Mouse (Mus musculus): ENCODE data around the gene Becn1.
"Not testable (repeated sequence)": the region's sequence is repeated elsewhere in the genome, so short reads cannot be mapped to it uniquely, and the experiment has no call there.

Gene Becn1

DNA sequence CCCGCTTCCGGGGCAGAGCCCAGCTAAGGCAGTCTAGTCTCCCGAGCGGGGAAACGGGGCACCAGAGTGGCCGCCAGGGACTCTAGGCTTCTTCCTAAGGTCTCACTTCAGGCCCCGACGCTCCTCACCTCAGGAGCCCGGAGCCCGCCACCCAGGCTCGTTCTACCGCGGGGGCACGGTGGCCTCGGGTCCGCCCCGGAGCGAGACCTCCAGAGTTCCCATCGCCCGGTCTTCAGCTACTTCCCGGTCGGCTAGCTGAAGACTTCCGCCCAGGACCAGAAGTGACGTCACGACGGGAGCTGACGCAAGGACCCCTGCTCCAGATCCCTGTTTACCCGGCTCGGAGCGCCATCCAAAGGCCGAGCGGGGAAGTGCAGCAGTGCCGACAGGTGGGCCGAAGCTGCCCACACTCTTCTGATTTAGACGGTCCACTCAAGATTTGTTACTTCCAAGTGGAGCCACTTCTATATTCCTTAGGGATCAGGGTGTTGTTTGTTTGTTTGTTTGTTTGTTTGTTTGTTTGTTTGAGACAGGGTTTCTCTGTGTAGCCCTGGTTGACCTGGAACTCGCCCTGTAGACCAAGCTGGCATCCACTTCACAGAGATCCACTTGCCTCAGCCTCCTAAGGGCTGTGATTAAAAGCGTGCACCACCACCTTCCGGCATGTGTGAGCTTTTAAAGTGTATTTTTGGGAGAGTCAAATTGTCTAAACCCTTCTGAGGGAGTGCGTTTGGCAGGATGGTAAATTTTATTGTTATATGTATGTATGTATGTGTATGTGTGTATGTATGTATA is at the start of gene Becn1:
Becn1 (minus strand) TSS at position 283 of the 795 bp plus-strand sequence.
- peak; percentile 96 for DNase-seq (ENCODE audit: low read depth, low spot score)

DNA sequence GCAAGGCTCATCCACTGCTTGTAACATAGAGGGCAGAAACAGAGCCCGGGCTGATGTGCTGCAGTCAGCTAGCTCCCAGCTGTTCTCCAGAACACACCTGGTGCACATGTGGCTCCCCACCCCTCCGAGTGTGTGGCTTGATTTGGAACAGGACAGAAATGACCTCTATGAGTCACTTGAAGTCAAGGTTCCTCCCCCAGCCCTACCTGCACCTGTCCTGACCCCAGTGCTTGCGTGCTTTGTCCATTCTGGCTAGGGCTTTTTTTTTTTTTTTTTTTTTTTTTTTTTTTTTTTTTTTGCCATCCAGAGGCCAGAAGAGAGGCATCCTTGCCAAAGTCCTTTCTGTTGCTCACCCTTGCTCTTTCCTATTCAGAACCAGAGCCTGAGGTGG is 49.6 kb upstream of the Becn1 start:
- no peak for DNase-seq (ENCODE audit: low read depth, low spot score)

DNA sequence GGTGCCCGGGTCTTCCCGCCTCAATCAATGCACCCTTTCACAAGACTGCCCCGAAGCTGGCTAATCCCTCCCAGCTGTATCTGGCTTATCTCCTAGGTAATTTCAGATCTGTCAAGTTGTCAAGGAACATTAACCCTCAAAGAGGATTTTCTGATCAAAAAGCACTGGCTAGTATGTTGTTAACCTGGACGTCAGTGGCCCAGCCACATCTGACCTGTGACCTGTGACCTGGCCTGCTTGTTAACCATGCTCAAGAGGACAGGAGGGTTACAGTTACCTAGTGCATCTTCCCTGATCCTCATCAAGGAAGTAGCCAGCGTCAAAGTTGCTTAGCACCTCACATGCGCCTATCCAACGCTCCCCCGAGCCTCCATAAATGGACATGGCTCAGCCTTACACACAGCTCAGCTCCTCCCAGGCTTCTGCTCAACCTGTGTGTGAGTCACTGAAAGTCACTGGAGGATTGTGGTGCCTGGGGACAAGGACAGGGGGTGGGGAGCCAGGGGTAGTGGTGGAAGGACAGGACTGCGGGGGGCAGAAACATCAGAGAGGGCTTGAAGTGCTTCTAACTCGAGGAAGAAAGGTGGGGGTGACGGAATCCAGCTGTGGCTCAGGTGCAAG is 49.1 kb upstream of the Becn1 start:
- no peak for DNase-seq (ENCODE audit: low read depth, low spot score)

DNA sequence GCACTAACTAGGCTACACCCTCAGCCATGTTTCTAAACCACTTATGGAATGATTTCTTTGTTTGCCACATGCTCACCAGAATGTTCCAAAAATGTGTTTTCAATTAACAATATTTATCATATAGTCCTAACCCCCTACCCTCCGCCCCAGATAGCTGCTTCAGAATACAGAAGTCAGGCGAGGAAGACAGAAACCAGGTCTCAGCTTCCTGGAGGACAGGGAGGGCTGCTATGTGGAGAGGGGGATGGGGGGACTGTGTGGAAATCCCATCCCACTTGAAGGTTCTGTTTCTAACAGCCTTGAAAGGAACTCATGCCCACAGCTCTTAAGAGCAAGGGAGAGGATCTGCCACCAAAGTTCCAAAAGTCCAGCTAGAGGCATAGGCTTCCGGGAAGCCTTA is 47.1 kb upstream of the Becn1 start:
- DNase-seq (ENCODE audit: low read depth, low spot score), result no peak

DNA sequence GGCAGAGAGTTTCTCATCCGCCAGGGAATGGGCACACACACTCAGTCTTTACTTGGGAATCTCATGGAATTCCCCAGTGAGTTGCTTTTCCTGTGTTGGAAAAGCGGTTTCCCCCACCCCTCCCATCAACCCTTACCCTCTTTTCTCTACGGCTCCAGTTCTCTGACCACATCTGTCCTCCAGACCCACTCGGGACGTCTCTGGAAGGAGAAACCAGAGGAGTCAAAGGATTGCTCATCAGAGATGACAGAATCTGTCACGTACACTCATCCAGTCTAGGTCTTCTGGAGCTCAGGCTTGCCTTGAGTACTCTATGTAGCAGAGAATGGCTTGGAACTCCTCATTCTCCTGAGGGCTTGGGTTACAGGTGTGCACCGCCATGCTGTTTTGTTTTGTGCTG is 46.7 kb upstream of the Becn1 start:
- DNase-seq (ENCODE audit: low read depth, low spot score), result no peak

DNA sequence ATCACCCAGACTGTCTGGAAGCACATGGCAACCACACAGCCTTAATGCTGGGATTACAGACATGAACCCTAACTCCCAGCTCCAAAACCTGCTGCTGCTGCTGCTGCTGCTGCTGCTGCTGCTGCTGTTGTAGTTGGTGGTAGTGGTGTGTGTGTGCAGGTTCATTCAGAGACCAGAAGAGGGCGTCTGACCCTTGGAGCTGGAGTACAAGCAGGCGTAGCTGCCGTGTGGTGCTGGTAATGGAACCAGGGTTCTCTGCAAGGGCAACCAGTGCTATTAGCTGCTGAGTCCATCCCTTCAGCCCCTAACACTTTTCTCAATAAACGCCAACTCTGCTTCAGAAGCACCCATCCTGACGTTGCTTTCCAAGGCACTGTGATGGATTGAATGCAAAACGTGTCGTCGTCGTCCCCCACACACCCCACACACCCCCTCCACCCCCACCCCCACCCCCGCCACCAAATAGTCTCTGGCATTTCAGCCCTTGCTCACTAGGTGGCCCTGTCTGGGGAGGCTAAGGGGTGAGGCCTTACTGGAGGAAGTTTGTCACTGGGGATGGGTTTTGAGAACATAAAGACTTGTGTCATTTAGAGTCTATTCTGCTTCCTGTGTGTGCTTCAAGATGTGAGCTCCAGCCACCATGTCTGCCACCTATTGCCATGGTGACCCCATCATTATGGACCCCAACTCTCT is 45.1 kb upstream of the Becn1 start:
- DNase-seq (ENCODE audit: low read depth, low spot score), result peak; percentile 92

DNA sequence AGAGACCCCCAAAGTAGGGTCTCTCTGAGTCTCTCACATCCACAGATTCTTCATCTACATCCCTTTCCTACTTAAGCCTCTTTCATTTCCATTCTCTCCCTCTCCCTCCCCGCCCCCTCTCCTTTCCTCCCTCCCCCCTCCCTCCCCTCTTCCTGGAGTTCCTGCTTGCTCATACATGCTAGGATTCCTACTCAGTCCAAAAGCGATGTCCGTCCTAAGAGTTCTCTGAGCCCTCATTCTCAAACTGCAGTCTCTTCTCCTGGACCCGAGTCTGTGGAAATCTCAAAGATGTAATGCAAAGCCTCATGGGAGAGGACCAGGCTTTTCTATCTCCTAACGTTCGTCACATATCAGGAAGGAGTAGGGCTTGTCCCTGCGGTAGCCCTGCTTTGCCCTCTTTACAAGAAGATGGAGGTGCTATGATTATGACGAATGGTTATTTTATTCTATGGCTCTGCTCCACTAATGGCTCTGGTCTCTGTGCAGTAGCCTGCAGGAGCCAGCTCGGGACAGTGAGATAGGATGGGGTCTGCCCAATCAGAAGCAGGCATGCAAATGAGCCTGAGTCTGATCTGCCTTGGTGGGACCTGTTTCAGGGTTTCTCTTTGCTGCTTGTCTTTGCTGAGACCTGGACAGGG is 36.2 kb upstream of the Becn1 start:
- peak; percentile 58 for DNase-seq (ENCODE audit: low read depth, low spot score)

DNA sequence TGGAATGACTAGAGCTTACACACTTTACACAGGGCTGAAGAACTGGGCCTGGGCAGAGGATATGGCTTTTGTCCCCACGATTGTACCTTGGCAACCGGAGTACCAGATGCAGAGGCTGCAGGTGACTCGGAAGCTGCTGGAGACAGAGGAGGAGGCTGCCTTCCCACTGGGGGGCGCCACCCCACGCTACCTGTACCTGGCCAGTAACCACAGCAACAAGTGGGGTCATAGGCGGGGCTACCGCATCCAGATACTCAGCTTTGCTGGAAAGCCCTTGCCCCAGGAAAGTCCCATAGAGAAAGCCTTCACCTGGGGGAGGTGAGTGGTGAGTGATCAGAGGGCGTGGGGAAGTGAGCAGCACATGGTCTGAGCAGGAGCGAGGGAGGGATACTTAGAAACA is 33.6 kb upstream of the Becn1 start:
- DNase-seq (ENCODE audit: low read depth, low spot score), result peak; percentile 45

DNA sequence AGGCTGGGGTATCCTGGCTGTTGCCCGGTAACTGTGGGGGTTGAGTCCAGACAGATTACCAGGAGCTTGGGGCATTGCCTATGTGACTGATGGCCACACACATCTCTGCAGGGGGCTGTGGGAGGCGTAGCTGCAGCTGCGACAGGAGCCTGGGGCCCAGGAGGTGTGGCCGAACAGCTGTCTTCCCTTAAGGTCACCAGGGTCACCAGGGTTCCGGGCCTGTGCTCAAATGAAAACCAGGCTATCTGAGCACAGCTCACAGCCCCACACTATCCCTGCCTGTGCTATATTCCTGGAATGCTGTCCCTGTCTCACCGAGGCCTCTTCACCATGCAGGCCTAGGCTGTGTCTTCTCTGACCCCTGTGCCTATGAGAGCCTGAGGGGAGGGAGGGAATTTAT is 32.4 kb upstream of the Becn1 start:
- peak; percentile 60 for DNase-seq (ENCODE audit: low read depth, low spot score)

DNA sequence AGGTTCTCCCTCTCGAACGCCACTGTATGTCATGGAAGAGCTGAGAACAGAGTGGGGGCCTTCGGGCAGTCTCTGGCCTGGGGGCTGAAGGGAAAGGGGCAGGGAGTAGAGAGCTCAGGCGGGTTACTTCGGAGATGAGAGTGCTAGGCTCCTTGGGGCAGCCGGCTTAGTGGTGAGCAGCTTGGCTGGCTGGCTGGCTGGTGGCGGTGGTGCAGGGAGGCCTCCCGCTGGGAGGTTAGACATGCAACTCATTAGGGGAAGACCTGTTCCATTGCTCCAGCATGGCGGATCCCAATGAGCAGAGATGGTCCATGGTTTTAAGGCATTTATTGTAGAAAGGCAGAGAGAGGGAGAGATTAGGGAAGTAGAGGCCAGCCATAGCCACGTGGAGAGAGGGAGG is 31.9 kb upstream of the Becn1 start:
- peak; percentile 57 for DNase-seq (ENCODE audit: low read depth, low spot score)

DNA sequence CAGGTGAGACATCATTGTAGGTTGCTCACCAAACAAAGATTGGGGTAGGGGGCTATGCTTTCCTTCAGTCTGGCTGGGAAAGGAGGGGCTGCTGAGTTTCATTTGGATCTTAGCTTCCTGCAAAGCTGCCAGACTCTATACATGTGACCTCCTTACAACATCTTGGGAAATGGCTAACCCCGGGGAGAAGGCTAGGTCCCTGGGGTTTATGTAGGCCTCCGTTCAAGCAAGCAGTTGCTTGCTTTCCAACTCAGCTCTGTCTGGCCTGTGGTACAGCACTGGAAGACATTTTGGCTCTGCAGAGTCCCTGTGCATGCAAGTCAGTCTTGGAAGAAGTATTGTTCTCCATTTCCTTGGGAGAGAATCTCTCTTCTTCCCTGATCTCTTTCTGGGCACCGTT is 30.5 kb upstream of the Becn1 start:
- no peak for DNase-seq (ENCODE audit: low read depth, low spot score)

DNA sequence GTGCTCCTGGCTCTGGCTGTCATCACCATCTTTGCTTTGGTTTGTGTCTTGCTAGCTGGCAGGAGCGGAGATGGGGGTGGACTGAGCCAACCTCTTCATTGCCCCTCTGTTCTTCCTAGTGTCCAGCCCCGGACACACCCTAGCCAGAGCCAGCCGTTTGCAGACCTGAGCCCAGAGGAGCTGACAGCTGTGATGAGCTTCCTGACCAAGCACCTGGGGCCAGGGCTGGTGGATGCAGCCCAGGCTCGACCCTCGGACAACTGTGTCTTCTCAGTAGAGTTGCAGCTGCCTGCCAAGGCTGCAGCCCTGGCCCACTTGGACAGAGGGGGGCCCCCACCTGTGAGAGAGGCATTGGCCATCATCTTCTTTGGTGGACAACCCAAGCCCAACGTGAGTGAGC is 28.9 kb upstream of the Becn1 start:
- not testable (repeated sequence) for DNase-seq (ENCODE audit: low read depth, low spot score)

DNA sequence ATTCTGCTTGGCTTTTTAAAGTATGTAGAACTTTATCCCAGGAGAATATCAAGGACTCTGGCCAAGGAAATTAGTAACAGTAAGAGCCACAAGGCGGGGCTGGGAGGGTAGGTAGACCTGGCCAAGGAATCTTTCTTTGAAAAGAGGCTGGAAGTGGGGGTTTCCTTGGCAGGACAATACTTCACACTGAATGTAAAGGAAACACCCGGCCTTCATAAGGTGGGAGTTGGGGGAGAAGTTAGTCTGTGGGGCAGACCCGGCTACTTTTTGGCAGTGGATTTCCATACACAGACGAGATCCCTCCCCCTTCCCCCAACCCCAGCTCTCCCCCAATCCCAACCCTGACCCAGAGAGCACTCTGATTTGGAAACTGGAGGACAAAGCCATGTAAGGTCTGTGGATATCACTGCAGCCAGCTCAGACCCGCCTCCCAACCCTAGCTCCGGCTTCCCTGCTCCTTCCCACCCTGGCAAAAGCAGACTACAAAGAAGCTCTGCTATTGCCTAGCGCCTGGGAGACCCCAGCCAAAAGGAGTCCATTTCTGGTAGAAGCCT is 28.4 kb upstream of the Becn1 start, which contains the start of gene Aoc3:
Aoc3 (plus strand) TSS at position 235 of the 554 bp plus-strand sequence.
- no peak for DNase-seq (ENCODE audit: low read depth, low spot score)

DNA sequence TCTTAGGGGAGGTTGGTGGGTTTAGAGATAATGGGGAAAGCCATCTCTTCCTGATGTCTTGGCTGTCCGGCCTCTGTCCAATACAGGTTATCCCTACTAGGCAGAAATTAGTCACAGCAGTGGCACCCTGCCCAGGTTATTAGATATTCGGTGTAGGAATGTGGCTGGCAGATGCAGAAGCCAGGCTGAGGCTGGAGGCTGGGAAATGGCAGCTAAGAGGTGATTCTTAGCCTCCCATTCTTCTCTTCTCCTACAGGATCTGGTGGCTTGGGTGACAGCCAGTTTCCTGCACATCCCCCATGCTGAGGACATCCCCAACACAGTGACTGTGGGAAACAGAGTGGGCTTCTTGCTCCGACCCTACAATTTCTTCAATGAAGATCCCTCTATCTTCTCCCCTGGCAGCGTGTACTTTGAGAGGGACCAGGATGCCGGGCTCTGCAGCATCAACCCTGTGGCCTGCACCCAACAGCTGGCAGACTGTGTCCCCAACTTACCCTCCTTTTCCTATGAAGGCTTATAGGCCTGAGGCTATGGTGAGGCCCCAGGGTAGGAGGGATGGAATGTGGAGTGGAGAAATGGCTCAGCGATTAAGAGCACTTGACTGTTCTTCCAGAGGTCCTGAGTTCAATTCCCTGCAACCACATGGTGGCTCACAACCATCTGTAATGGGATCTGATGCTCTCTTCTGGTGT is 27.0 kb upstream of the Becn1 start:
- no peak for DNase-seq (ENCODE audit: low read depth, low spot score)

DNA sequence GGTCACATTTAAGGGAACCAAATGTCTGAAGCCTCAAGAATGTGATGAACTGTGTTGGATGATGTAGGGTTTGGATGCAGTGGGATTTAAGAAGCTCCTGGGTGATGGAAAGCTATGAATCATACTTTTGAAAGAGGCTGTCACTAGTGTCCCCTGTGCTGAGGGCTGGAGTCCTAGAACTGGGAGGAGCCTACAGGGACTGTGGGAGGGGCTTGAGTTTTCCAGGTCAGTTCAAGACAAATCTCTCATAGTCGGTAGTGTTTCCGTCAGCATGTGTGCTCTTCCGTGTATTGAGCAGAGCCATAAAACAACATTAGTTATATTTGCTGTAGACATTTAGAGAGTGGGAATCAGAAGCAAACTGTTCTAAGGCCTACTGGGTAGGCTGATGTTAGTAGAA is 25.2 kb upstream of the Becn1 start:
- DNase-seq (ENCODE audit: low read depth, low spot score), result peak; percentile 40

DNA sequence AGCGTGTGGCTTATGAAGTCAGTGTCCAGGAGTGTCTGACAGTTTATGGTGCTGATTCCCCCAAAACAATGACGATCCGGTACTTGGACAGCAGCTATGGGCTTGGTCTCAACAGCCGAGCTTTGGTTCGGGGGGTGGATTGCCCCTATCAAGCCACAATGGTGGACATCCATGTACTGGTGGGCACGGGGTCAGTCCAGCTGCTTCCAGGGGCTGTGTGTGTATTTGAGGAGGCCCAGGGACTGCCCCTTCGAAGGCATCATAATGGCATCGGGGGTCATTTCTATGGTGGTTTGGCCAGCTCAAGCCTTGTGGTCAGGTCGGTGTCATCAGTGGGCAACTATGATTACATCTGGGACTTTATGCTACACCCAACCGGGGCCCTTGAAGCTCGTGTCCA is 24.1 kb upstream of the Becn1 start:
- no peak for DNase-seq (ENCODE audit: low read depth, low spot score)

DNA sequence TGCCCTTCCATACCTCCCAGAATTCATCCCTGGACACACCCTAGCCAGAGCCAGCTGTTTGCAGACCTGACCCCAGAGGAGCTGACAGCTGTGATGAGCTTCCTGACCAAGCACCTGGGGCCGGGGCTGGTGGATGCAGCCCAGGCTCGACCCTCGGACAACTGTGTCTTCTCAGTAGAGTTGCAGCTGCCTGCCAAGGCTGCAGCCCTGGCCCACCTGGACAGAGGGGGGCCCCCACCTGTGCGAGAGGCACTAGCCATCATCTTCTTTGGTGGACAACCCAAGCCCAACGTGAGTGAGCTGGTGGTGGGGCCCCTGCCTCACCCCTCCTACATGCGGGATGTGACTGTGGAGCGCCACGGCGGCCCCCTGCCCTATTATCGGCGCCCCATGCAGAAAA is 23.1 kb upstream of the Becn1 start:
- not testable (repeated sequence) for DNase-seq (ENCODE audit: low read depth, low spot score)

DNA sequence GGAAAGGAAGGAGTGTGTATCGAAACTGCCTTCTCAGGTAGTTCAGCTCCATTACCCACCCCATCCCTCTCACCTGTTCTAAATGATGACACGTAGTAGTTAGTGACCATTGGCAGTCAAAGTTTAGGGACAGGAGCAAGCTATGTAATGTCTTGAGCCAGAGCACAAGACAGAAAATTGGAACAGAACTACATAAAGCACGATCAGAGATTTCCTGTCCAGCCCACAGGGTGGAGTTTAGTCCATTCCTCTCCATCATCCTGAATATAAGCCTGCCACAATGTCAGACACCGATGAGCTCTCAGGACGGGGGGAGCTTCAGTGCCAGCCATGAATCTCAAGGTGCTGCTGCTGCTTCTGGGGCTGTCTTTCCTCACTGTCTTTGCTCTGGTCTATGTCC is 22.7 kb upstream of the Becn1 start, which contains the start of gene Aoc2:
Aoc2 (plus strand) TSS at position 301 of the 400 bp plus-strand sequence.
- DNase-seq (ENCODE audit: low read depth, low spot score), result no peak

DNA sequence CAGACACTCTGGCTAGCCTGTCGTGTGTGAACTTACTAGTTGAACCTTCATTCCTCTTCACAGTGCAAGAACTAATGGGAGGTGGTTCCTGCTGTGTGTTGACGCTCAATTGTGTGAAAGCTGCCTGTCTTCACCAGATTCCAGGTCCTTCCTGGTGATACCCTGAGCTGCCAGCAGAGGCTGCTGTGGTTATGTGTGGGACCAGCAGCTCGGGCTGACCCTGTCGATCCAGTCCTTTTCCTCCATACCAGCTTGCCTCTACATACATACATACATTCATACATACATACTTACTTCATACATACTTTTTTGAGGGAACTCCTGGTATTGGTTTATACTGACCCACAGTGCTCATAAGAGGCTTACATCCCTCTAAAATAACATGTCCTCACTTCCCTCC is 21.5 kb upstream of the Becn1 start:
- DNase-seq (ENCODE audit: low read depth, low spot score), result peak; percentile 82

DNA sequence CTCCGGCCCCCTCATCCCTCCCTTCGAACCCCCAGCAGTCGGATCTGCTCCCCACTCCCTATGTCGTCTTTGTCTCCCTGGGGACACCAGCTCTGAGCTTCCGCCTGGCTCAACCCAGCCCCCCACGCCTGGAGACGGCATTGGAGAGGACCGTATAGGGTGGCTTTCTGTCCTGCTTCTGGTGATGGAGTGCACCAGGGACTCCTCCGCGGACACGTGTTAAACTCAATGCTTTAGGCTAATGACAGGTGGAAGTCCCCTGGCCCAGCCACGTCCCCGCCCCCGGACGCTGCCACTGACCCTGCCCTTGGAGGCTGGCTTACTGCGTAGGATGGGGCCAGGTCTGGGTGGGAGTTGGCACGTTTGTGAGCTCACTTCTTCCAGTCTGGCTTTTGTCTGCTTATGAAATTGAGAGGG is 14.4 kb upstream of the Becn1 start:
- no peak for DNase-seq (ENCODE audit: low read depth, low spot score)
